Mouse (Mus musculus) stomach, postnatal 0 days (tissue): ENCODE measurements around the gene Arhgef10l.

Source experiments
- CTCF ChIP-seq: IDR thresholded peaks from 2 replicates; pipeline ENCODE4 v1.5.1; 2016; ENCODE audit warnings: antibody characterized with exemption, low read depth, mild to moderate bottlenecking, moderate library complexity
- EP300 ChIP-seq: optimal IDR thresholded peaks from 2 replicates; pipeline ENCODE3; 2016; ENCODE audit warnings: antibody characterized with exemption

GRCm38 (mm10) chr4:140554552-140554951 lies 111.3 kb downstream of the Arhgef10l start:
- TF ChIP-seq CTCF: no peak
- no peak for TF ChIP-seq EP300
